Comparison of ENCODE assay signal across 9 mouse cellular contexts in the genomic region with DNA sequence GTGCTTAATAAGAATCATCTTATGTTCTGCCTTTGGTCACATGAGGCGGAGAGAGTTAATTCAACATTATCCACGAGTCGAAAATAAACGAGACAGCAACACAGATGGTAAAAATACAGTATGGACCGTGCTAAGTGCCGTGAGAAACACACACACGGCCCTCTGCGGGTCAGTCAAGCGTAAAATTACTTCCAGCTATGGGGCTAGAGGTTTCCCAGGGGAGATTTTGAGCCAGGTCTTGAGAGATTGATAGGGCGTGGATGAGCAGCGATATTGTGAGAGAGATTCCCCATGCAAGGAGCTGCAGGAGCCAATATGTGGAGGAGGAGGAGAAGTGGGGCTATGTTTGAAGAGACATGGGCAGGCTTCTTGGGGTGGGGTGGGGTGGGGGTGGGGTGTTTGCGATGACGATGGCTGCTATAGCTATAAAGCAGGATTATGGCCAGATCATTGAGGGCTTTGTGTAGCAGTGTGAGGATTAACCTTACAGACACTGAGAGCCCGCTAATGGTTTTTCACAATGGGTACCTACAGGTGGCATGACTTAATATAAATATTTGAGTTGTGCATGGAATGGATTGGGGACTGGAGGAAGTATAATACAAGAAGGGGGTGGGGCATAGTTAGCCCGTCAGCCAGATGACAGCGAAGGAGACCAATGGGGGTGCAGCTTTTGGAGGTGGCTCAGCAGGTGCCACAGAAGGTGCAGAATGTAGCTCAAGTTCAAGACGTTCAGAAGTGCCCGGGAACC.
DNase-seq lines count a peak whose midpoint lies in the region; ATAC-seq lines count a peak whose summit lies in the region.
"Had no signal": no experiment of that assay in that cellular context is flagged by ENCODE, and none has a peak within 500 bp of the region (broad histone marks: within the 10 kb centered on the region; RNA-seq: fewer than 3 reads in every experiment).

No protein-coding gene starts in this region.

- no peaks in the 10 kb centered on the region for H3K9me3 ChIP-seq in midbrain, embryonic 11.5 days (ENCODE audit: control insufficient read depth, low read length)
- no peaks in the 10 kb centered on the region for H3K9me3 ChIP-seq in midbrain, embryonic 15.5 days
- H3K9me3 ChIP-seq in midbrain, embryonic 12.5 days, result no peaks in the 10 kb centered on the region

- no peaks in the 10 kb centered on the region for H3K36me3 ChIP-seq in midbrain, embryonic 11.5 days (ENCODE audit: control insufficient read depth, insufficient read depth, low read length)
- 0 out of 2 replicates have a peak, but pooled peaks cover 2% of the 10 kb centered on the region for H3K36me3 ChIP-seq in midbrain, embryonic 15.5 days (replicated peaks)
- 0 out of 2 replicates have a peak, but pooled peaks cover 9% of the 10 kb centered on the region for H3K36me3 ChIP-seq in midbrain, embryonic 12.5 days

- peak; percentile 85 for DNase-seq in heart, adult 11 months
- DNase-seq in heart, postnatal 25 days (ENCODE audit: low spot score), result no peak
- DNase-seq in midbrain, embryonic 11.5 days (ENCODE audit: low spot score, missing footprints), result no peak
- DNase-seq in spleen, adult 12 weeks (ENCODE audit: low spot score), result no peak
- no peak for DNase-seq in layer of hippocampus, adult 8-10 months (ENCODE audit: low spot score in 2 of 2)
- no peak for DNase-seq in layer of hippocampus, postnatal 14 days (ENCODE audit: low spot score in 2 of 2)
- DNase-seq: layer of hippocampus, postnatal 36 days had no signal

- no peak overlapping the region for H3K4me3 ChIP-seq in midbrain, embryonic 11.5 days (ENCODE audit: low read depth, low read length)
- no peak overlapping the region for H3K4me3 ChIP-seq in midbrain, embryonic 15.5 days
- no peak overlapping the region for H3K4me3 ChIP-seq in midbrain, embryonic 12.5 days

- no peaks in the 10 kb centered on the region for H3K27me3 ChIP-seq in midbrain, embryonic 11.5 days (ENCODE audit: control insufficient read depth, insufficient read depth, low read length)
- H3K27me3 ChIP-seq in midbrain, embryonic 15.5 days (replicated peaks), result no peaks in the 10 kb centered on the region
- H3K27me3 ChIP-seq in midbrain, embryonic 12.5 days, result no peaks in the 10 kb centered on the region

- H3K27ac ChIP-seq in midbrain, embryonic 11.5 days (ENCODE audit: low read depth, low read length), result no peak overlapping the region
- H3K27ac ChIP-seq in midbrain, embryonic 15.5 days, result no peak overlapping the region
- peak overlapping the region; percentile 52 for H3K27ac ChIP-seq in midbrain, embryonic 12.5 days (replicated peaks)

- WGBS in midbrain, embryonic 11.5 days, result 66% methylated on average over 18 of the region's 18 CpGs
- WGBS in midbrain, embryonic 15.5 days, result 42% methylated on average over 18 of the region's 18 CpGs
- WGBS in midbrain, embryonic 12.5 days, result 47% methylated on average over 18 of the region's 18 CpGs

- peak; percentile 5; the same call in 1 of the 2 replicates for ATAC-seq in midbrain, embryonic 11.5 days (ENCODE audit: low FRiP score)
- no peak for ATAC-seq in midbrain, embryonic 15.5 days (replicated peaks)
- 0 out of 2 replicates have a peak, but pooled peaks have one; percentile 2 for ATAC-seq in midbrain, embryonic 12.5 days (ENCODE audit: low FRiP score, low read depth)

- no peak overlapping the region for H3K9ac ChIP-seq in midbrain, embryonic 11.5 days (ENCODE audit: low read length)
- H3K9ac ChIP-seq in midbrain, embryonic 15.5 days, result no peak overlapping the region
- no peak overlapping the region for H3K9ac ChIP-seq in midbrain, embryonic 12.5 days (replicated peaks)

- H3K4me2 ChIP-seq in midbrain, embryonic 11.5 days, result no peak overlapping the region
- H3K4me2 ChIP-seq in midbrain, embryonic 15.5 days, result no peak overlapping the region
- no peak overlapping the region for H3K4me2 ChIP-seq in midbrain, embryonic 12.5 days (replicated peaks)

- H3K4me1 ChIP-seq in midbrain, embryonic 11.5 days (ENCODE audit: control insufficient read depth, insufficient read depth, low read length), result peaks cover 35% of the 10 kb centered on the region
- peaks cover 31% of the 10 kb centered on the region for H3K4me1 ChIP-seq in midbrain, embryonic 15.5 days
- H3K4me1 ChIP-seq in midbrain, embryonic 12.5 days, result peaks cover 44% of the 10 kb centered on the region

- intact Hi-C loops in heart, postnatal 25 days (cut with DNase I), result no loop called here
